Mouse (Mus musculus): ENCODE measurements around the gene Dtd2. TPM values are rescaled to one million over a fixed set of nuclear protein-coding genes. Genes with fewer than 3 reads are reported as not detected.

Gene Dtd2
- total and polyA plus RNA-seq, 3 experiments, result 15.5 to 22.4 TPM; not detected in 1

GRCm38 (mm10) chr12:51990629-51991028 lies 15.7 kb downstream of the Dtd2 start:
- Histone ChIP-seq H3K9me3 (replicated peaks; ENCODE audit: insufficient read depth, low read length) (no peaks in the 10 kb centered on the region), H3K9ac (ENCODE audit: control insufficient read depth, low read depth, low read length, poor library complexity, severe bottlenecking) (no peak overlapping the region), H3K36me3 (ENCODE audit: control insufficient read depth in 1 of 2, insufficient read depth in 2 of 2, low read length in 2 of 2) (no peaks in the 10 kb centered on the region), H3K27ac (ENCODE audit: control insufficient read depth, low read depth, low read length) (no peak overlapping the region), H3K27me3 (ENCODE audit: control insufficient read depth in 1 of 2, insufficient read depth in 2 of 2, low read length in 2 of 2) (no peaks in the 10 kb centered on the region), H3K4me3 (ENCODE audit: control insufficient read depth in 1 of 2, insufficient read depth in 1 of 2, low read depth in 2 of 2, low read length in 2 of 2) (no peak overlapping the region), H3K4me1 (ENCODE audit: control insufficient read depth in 1 of 2, insufficient read depth in 2 of 2, low read length in 2 of 2) (no peaks in the 10 kb centered on the region), H3K79me2 (ENCODE audit: control insufficient read depth, insufficient read depth, low read length, poor library complexity) (no peaks in the 10 kb centered on the region)
- DNase-seq (ENCODE audit: low read depth, low spot score), result no peak
- TF ChIP-seq MYC (IDR thresholded peaks at IDR 0.05; ENCODE audit: low read depth, low read length) (no peak), UBTF (IDR thresholded peaks at IDR 0.05; ENCODE audit: borderline replicate concordance, insufficient read depth, low read depth, low read length) (no peak), MAX (IDR thresholded peaks at IDR 0.05; ENCODE audit: low read length) (no peak), GABPA (IDR thresholded peaks at IDR 0.05; ENCODE audit: low read depth, low read length) (no peak), NRF1 (IDR thresholded peaks at IDR 0.05; ENCODE audit: insufficient read depth, low read depth, low read length, poor library complexity, severe bottlenecking) (no peak), ZC3H11A (IDR thresholded peaks at IDR 0.05; ENCODE audit: low read depth, low read length) (no peak), GATA1 (IDR thresholded peaks at IDR 0.05; ENCODE audit: low read depth, low read length) (no peak), HCFC1 (IDR thresholded peaks at IDR 0.05; ENCODE audit: low read depth, low read length) (no peak), ZMIZ1 (IDR thresholded peaks at IDR 0.05; ENCODE audit: low read depth, low read length) (no peak), TAL1 (IDR thresholded peaks at IDR 0.05; ENCODE audit: low read length) (no peak), NELFE (IDR thresholded peaks at IDR 0.05; ENCODE audit: low read depth, low read length) (no peak), USF2 (IDR thresholded peaks at IDR 0.05; ENCODE audit: borderline replicate concordance in 1 of 2, insufficient read depth in 1 of 2, low read depth in 1 of 2, low read length in 2 of 2) (no peak), POLR2A (IDR thresholded peaks at IDR 0.05; ENCODE audit: control insufficient read depth in 1 of 2, insufficient read depth in 1 of 2, low read depth in 1 of 2, low read length in 2 of 2, poor library complexity in 1 of 2) (no peak), RCOR1 (IDR thresholded peaks at IDR 0.05; ENCODE audit: low read depth, low read length) (no peak), SIN3A (IDR thresholded peaks at IDR 0.05; ENCODE audit: low read length) (no peak), ELF1 (IDR thresholded peaks at IDR 0.05; ENCODE audit: low read depth, low read length) (no peak), MAFK (IDR thresholded peaks at IDR 0.05; ENCODE audit: borderline replicate concordance, low read depth, low read length) (no peak), KAT2A (conservative IDR thresholded peaks at IDR 0.05; ENCODE audit: low read depth, low read length) (no peak), SMC3 (IDR thresholded peaks at IDR 0.05; ENCODE audit: low read depth, low read length) (no peak)

GRCm38 (mm10) chr12:51988536-51988935 lies 17.8 kb downstream of the Dtd2 start:
- Histone ChIP-seq H3K4me3 (ENCODE audit: control insufficient read depth in 1 of 2, insufficient read depth in 1 of 2, low read depth in 2 of 2, low read length in 2 of 2) (no peak overlapping the region), H3K79me2 (ENCODE audit: control insufficient read depth, insufficient read depth, low read length, poor library complexity) (no peaks in the 10 kb centered on the region), H3K27me3 (ENCODE audit: control insufficient read depth in 1 of 2, insufficient read depth in 2 of 2, low read length in 2 of 2) (no peaks in the 10 kb centered on the region), H3K36me3 (ENCODE audit: control insufficient read depth in 1 of 2, insufficient read depth in 2 of 2, low read length in 2 of 2) (no peaks in the 10 kb centered on the region), H3K27ac (ENCODE audit: control insufficient read depth, low read depth, low read length) (no peak overlapping the region), H3K4me1 (ENCODE audit: control insufficient read depth in 1 of 2, insufficient read depth in 2 of 2, low read length in 2 of 2) (no peaks in the 10 kb centered on the region; a peak in 1 of 4 replicates), H3K9ac (ENCODE audit: control insufficient read depth, low read depth, low read length, poor library complexity, severe bottlenecking) (no peak overlapping the region), H3K9me3 (replicated peaks; ENCODE audit: insufficient read depth, low read length) (no peaks in the 10 kb centered on the region)
- DNase-seq (ENCODE audit: low read depth, low spot score), result no peak
- TF ChIP-seq NELFE (IDR thresholded peaks at IDR 0.05; ENCODE audit: low read depth, low read length) (no peak), ZMIZ1 (IDR thresholded peaks at IDR 0.05; ENCODE audit: low read depth, low read length) (no peak), SMC3 (IDR thresholded peaks at IDR 0.05; ENCODE audit: low read depth, low read length) (no peak), MAFK (IDR thresholded peaks at IDR 0.05; ENCODE audit: borderline replicate concordance, low read depth, low read length) (no peak), UBTF (IDR thresholded peaks at IDR 0.05; ENCODE audit: borderline replicate concordance, insufficient read depth, low read depth, low read length) (no peak), CTCF (IDR thresholded peaks at IDR 0.05 in 2 of 3, conservative IDR thresholded peaks at IDR 0.05 in 1 of 3; ENCODE audit: control insufficient read depth in 1 of 3, insufficient read depth in 1 of 3, low read depth in 2 of 3, low read length in 3 of 3, poor library complexity in 1 of 3, severe bottlenecking in 1 of 3) (no peak), SIN3A (IDR thresholded peaks at IDR 0.05; ENCODE audit: low read length) (no peak), RAD21 (IDR thresholded peaks at IDR 0.05; ENCODE audit: low read depth, low read length) (no peak), MYB (IDR thresholded peaks at IDR 0.05; ENCODE audit: low read depth, low read length) (no peak), USF1 (IDR thresholded peaks at IDR 0.05; ENCODE audit: low read depth, low read length) (no peak), ELF1 (IDR thresholded peaks at IDR 0.05; ENCODE audit: low read depth, low read length) (no peak), CHD2 (IDR thresholded peaks at IDR 0.05; ENCODE audit: low read length) (no peak), ZNF384 (IDR thresholded peaks at IDR 0.05; ENCODE audit: low read depth, low read length) (no peak), POLR2AphosphoS5 (IDR thresholded peaks at IDR 0.05; ENCODE audit: borderline replicate concordance, low read depth, low read length) (no peak)

Data from MEL (cell line).